Mouse (Mus musculus) forebrain, embryonic 16.5 days (tissue): Measurements from ENCODE around the gene Taf1d. TPM values are rescaled to one million over a fixed set of nuclear protein-coding genes. Genes with fewer than 3 reads are reported as not detected.

Experiments used
- ATAC-seq: fragments of 200-750 bp; cut with Nextera tagmentation; 2 replicates; pipeline ENCODE4 v1.8.0; 2017; ENCODE audit warnings: mild to moderate bottlenecking, moderate library complexity
- H3K27ac ChIP-seq: fragments of 300-500 bp; sonication (generic); 2 replicates; pipeline ENCODE4 v1.5.1; 2014; ENCODE audit warnings: low read length, control low read depth
- H3K27me3 ChIP-seq: fragments of 300-500 bp; sonication (generic); replicated peaks from 2 replicates; pipeline ENCODE4 v1.6.1; 2014; ENCODE audit warnings: low read length; ENCODE audit not compliant: control insufficient read depth, insufficient read depth
- H3K36me3 ChIP-seq: fragments of 300-500 bp; sonication (generic); 2 replicates; pipeline ENCODE4 v1.6.1; 2014; ENCODE audit not compliant: control insufficient read depth, insufficient read depth
- H3K4me1 ChIP-seq: fragments of 300-500 bp; sonication (generic); replicated peaks from 2 replicates; pipeline ENCODE4 v1.6.1; 2014; ENCODE audit warnings: low read length; ENCODE audit not compliant: control insufficient read depth, insufficient read depth
- H3K4me2 ChIP-seq: fragments of 300-500 bp; sonication (generic); 2 replicates; pipeline ENCODE4 v1.6.1; 2014; ENCODE audit warnings: mild to moderate bottlenecking, low read length, control low read depth
- H3K4me3 ChIP-seq: fragments of 300-500 bp; sonication (generic); replicated peaks from 2 replicates; pipeline ENCODE4 v1.5.1; 2014; ENCODE audit warnings: mild to moderate bottlenecking, low read length, control low read depth
- H3K9ac ChIP-seq: fragments of 300-500 bp; sonication (generic); replicated peaks from 2 replicates; pipeline ENCODE4 v1.6.1; 2014; ENCODE audit warnings: low read depth, low read length, control low read depth
- H3K9me3 ChIP-seq: fragments of 300-500 bp; sonication (generic); 2 replicates; pipeline ENCODE4 v1.6.1; 2016; ENCODE audit warnings: low read length; ENCODE audit not compliant: control insufficient read depth
- WGBS: fragments of 180-500 bp; shearing (Covaris S2); extraction: QIAGEN DNeasy Blood & Tissue Kit; methylation state at CpG from one replicate; pipeline ENCODE4 v1.1.7; 2014; 5-methylcytosine and 5-hydroxymethylcytosine counted together
- microRNA-seq: library from miRNA; unstranded; fragments of <30 nt; microRNA quantifications from one replicate; pipeline ENCODE4, GENCODE M21; 2017
- polyA plus RNA-seq: library from polyadenylated mRNA; unstranded; fragments of >200 nt; fragmentation: Nextera tagmentation; extraction: Ambion mirVana; gene quantifications from 2 replicates; pipeline ENCODE4 v1.2.1, GENCODE M21; 2015

Taf1d gene
- polyA plus RNA-seq, 1 experiment from 2014 or later, result 47.6 TPM

GRCm38 (mm10) chr9:15365856-15366255, 59.8 kb downstream of the Taf1d start:
- Histone ChIP-seq H3K9me3 (no peaks in the 10 kb centered on the region), H3K4me3 (no peak overlapping the region), H3K9ac (no peak overlapping the region), H3K27me3 (0 out of 2 replicates have a peak, but pooled peaks cover under 1% of the 10 kb centered on the region), H3K27ac (no peak overlapping the region), H3K4me2 (no peak overlapping the region), H3K4me1 (no peaks in the 10 kb centered on the region), H3K36me3 (no peaks in the 10 kb centered on the region)
- WGBS, result 92% methylated on average over 1 of the region's 1 CpGs
- peak; percentile 77 for ATAC-seq

DNA sequence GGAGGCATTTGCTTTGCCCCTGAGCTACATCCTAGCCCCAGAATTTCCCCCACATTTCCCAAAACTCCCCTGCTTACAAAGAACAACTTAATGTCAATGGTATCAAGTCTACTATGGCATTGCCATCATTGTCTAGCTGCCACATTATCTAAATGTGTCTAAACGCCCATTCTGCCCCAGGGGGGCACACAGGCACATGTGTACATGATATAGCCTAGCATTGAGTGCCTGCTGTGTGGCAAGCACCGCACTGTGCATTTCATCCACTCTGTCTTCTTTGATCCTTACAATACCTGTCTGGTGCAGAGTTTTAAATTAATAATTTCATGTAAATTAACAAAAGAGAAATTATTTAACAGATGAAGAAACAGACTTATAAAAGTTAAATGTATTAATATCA, 60.2 kb downstream of the Taf1d start:
- Histone ChIP-seq H3K4me3 (no peak overlapping the region), H3K4me1 (no peaks in the 10 kb centered on the region), H3K9me3 (no peaks in the 10 kb centered on the region), H3K4me2 (no peak overlapping the region), H3K27me3 (no peaks in the 10 kb centered on the region), H3K27ac (no peak overlapping the region), H3K9ac (no peak overlapping the region), H3K36me3 (no peaks in the 10 kb centered on the region)
- ATAC-seq, result peak; percentile 3; the same call in 1 of the 2 replicates
- 57% methylated on average over 2 of the region's 2 CpGs for WGBS

Small RNA genes lying within 50 kb of the gene (microRNA-seq; reads per million reads assigned to microRNA genes)
- not detected for gene Gm49349
- not detected for gene mmu-mir-7650

Other genes starting within 250 kb of the Taf1d start
- gene Hephl1, start 194.1 kb upstream of the Taf1d start, polyA plus RNA-seq, result not detected in 2 replicates
- gene Vstm5, start 67.2 kb upstream of the Taf1d start, polyA plus RNA-seq, result 6.2 and 12.1 TPM in 2 replicates
- 34.9 and 45.8 TPM in 2 replicates for gene Med17, start 26.3 kb upstream of the Taf1d start, polyA plus RNA-seq
- 13.0 and 13.6 TPM in 2 replicates for gene 4931406C07Rik, start 234 bp downstream of the Taf1d start, polyA plus RNA-seq
- 14.8 and 15.8 TPM in 2 replicates for gene Cep295, start 51.6 kb downstream of the Taf1d start, polyA plus RNA-seq
- 1.0 and 1.8 TPM in 2 replicates for gene Smco4, start 187.2 kb downstream of the Taf1d start, polyA plus RNA-seq